Mouse (Mus musculus) liver, embryonic 14.5 days (tissue): ENCODE measurements around the gene Sytl3.
"Not testable (repeated sequence)": the region's sequence is repeated elsewhere in the genome, so short reads cannot be mapped to it uniquely, and the experiment has no call there.

Experiments used
- CTCF ChIP-seq: IDR thresholded peaks from 2 replicates; pipeline ENCODE4 v1.5.1; 2016; ENCODE audit warnings: antibody characterized with exemption, low read depth, control low read depth
- EP300 ChIP-seq: IDR thresholded peaks from 2 replicates; pipeline ENCODE4 v1.6.1; 2016; ENCODE audit warnings: antibody characterized with exemption, low read depth

DNA sequence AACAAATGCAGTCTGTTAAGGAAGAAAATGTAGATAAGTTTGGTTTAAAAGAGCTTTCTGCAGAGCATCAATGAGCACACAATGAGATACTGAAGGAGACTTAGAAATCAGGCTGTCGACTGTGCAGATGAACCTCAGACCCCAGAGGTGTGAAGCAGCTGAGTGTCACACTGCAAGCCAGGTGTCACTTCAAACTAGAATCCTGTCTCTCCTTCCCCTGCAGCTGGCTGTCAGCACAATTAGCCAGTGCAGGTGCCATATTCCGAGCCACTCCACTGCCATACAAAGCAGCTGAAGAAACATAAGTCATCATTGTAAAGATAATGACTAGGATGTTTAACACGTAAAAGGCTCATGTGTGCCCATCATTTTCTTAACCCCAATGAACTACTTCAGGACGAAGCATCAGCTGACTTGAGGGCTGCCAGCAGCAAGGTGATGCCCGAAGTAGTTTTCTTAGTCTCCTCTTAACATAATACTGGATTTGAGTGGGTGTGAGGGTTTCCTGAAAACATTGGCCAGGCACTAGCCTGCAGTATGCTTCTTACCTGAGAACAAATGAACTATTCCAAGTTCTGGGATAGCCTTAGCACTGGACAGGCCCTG lies 5.4 kb upstream of the Sytl3 start:
- TF ChIP-seq CTCF, EP300: not testable (repeated sequence)
